Mouse (Mus musculus) liver, adult 2 months (tissue): ENCODE results near the gene Zbtb3.
A peak's percentile ranks its signal among the peaks of the same experiment; 100 is the strongest.

Source experiments
- CTCF ChIP-seq: fragments of 200-500 bp; IDR thresholded peaks from 2 replicates; pipeline ENCODE4 v1.5.1; 2011; ENCODE audit warnings: low read depth, low read length, control low read depth
- POLR2A ChIP-seq: fragments of 200-500 bp; IDR thresholded peaks from 2 replicates; pipeline ENCODE4 v1.6.1; 2011; ENCODE audit warnings: low read length, control low read depth; ENCODE audit not compliant: insufficient read depth; ENCODE audit errors: extremely low read depth

DNA sequence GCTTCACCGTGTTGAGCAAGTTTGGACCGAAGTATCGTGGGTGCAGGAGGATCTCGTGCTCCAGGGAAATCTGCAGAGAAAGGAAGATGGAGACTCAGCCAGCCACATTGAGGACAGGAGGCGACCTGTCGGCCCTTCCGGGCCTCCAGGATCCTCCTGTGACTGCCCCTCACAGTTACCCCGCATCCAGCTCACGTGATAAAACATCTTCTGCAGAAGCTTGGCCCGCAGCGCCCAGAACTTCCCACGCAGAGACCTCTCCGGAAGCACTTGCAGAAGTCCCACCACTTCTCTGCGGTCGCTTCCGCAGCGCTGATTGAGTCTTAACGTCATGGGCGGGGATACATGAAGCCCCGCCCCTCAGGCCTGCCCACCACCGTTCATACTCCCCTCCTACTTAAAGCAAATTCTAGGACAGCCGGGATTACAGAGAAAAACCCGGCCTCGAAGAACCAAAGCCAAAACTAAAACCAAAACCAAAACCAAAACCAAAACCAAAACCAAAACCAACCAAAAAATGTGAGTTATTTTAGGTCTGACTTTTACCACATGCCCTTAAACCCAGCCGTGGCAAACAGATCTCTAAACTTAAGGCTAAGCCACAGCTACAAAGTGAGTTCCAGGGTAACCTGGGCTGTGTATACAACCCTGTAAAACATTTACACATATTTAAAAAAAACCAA lies 4.0 kb upstream of the Zbtb3 start, which contains the start of gene Polr2g:
- TF ChIP-seq CTCF (no peak), POLR2A (peak; percentile 83)
